Mouse (Mus musculus) frontal cortex, adult (tissue): ENCODE measurements around the gene Med21.

Experiments used
- ATAC-seq: cut with Nextera tagmentation; 2 replicates; pipeline ENCODE4 v1.9.2; 2017; ENCODE audit warnings: mild to moderate bottlenecking, moderate library complexity, mixed read lengths; ENCODE audit not compliant: low TSS enrichment

Med21 gene

DNA sequence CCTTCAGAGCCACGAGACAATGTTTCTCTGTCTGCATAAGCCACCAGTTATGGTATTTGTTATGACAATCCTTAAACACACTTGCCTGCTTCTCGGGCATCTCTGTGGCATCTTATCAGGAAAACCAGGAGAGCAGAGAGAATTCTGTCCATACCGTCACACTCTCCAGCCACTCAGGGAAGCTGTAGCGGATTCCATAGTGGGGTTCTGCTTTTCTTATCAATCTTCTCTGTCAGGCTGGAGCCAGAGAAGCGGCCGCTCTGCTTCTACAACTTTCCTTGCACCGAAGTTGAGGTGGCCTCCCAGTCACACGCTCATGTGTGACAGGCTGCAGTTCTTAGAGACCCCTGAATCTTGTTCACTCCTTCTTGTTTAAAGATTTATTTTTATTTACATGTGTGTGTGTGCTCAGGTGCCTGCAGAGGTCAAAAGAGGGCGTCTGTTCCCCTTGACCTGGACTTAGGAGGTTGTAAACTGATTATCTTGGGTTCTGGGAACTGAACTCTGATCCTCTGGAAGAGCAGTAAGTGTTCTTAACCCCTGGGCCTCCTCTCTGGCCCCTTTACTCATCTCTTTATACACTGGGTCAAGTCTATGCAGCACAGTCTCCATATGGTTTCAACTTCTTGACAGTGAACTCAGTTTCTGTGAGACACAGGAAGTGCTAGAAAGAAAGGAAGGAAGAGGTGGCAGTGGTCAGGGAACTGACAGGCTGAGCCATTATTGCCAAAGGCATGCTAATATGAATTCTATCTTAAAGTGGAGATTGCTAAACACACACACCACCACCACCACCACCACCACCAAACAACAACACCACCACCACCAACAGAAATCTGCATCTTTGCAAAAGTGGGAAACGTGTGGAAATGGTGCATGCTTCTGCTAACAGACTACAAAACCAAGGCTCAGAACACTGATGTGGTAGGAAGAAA is 36.1 kb downstream of the Med21 start:
- no peak for ATAC-seq

DNA sequence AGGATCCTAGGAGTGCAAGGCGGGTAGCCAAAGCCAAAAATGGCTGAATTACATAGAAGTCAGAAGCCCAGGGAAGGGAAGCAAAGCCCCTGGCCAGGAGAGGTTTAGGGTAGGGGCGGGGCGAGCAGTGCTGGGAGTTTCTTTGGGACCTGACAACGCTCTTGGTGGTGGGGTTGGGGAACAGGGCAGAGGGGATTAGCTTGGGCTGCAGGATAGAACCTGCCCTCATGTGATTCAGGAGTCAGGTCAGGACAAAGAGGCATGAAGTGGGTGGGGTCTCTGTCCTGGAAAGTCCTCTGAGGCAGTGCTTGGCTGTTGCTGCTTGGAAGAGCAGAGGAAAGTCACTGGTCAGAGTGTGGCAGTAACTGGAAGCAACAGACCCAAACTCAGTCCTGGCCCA is 41.5 kb downstream of the Med21 start:
- no peak for ATAC-seq

DNA sequence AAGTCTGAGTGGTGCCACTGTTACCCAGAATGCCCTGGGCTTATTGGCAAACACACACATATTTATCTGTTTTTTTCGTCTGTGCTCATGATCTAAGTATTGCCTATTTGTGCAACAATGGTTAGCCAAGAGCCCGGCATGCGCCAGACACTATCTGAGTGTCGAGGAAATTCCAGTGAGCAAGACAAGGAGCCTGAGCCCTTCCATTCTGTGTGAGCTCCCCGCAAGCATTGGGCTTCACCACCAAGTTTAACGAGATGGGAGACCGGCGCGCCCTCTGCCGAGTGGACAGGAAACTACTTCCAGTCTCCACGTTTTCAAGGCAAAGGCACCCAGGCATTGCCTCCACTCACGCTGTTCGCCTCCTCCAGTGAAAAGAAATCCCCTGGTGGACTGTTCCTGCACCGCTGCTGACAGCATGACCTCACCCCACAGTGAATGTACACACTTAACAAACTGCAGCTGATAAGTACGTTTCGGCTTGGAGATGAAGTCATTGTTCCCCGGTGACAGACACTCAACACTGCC is 43.5 kb downstream of the Med21 start:
- ATAC-seq = no peak

DNA sequence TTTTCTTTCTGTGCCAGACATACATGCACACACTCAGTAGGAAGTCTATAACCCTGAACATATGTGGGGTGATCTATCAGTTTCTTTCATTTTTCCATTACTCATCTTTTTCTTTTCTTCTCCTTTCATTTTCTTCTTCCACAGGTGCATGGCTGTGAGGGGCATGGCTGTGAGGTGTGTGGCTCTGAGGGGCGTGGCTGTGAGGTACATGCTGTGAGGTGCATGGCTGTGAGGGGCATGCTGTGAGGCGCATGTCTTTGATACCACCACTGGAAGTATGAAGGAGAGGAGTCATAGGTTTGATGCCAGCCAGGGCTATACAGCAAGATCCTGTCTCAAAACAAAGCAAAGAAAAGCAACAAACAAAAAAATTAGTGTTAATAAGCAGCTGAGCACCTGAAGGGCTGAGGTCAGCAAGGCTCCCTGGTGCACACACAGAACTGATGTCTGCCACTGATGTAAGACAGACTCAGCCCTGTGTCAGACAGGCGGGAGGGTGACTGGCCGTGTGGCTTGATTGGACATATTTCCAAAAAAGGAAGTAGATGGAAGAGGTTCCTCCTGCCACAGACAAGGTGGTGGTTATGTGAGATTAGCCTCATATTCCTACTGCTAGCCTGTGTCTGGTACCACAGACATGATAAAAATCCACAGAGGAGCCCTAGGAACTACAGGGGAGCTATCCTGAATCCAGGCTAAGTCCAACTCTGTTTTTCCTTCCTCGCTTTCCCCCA is 44.3 kb downstream of the Med21 start:
- ATAC-seq = no peak

DNA sequence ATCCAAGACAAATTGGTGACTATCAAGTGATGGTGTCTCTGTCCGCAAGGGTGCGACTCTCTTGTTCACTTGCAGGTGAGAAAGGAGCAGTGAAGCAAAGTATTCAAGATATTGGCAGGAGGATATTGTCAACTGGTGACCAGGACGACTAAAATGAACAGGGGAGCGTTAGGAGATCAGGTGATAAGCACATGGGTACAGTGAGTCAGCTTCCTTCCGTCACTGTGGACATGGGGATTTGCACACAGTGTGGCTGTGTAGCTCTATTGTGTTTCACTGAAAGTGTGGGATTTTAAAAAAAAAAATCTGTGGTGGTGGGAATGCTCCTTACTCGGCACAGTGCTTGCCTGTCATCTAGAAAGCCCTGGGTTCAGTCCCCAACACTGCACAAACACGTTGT is 45.7 kb downstream of the Med21 start:
- no peak for ATAC-seq

DNA sequence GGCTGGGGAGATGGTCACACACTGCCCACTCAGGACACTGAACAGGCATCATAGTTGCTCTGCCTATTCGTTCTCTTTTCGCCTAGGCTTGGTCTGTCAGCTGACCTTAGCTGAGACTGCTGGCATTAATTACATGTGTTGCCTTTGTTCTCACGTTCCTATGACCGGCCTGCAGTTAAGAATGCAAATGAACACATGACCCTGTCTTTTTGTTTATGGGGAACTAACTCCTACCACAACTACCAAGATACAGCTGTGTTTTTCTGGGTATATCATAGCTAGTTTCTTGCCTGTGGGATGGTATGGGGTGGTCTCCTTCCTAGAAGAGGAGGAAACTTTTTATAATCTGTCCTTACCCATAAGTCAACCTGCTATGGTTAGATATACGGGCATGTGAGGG is 46.5 kb downstream of the Med21 start:
- ATAC-seq = no peak

DNA sequence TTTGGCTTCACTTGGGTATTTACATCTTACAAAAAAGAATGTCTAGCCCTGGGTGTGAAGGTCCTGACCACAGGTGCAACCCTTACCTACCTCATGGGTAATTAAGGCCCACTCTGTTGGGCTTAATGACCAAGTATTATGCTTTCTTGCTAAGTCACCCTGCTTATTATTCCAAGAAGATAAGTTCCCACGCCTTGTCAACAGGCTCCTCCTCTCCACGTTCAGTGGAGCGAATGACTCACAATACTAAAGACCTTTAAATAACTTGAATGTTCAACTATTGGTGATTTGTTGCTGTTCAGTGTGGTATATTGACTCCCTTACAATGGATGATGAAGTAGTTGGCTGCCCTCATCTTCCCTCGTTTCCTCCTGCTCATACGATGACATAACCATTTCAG is 55.4 kb downstream of the Med21 start:
- no peak for ATAC-seq

DNA sequence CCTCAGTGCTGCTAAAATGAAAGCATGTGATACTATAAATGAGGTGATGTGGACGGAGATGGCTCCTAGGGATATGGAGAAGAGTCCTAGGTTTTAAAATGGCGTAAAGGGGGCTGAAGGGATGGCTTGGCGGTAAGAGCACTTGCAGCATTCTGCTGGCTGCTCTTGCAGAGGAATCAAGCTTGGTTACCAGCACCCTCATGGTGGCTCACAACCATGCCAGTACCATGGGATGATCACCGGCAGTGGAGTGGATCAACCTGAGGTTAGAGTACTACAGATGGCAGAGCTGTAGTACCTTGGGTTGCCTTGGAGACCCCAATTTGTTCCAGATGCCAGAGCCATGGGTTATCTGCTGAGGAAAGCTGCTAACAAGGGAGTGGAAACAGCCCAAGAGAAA is 56.0 kb downstream of the Med21 start:
- no peak for ATAC-seq
